Mouse (Mus musculus) urinary bladder, postnatal 4 days (tissue): ENCODE data around the gene Olfr1386.
"Not testable (repeated sequence)": the region's sequence is repeated elsewhere in the genome, so short reads cannot be mapped to it uniquely, and the experiment has no call there.

Experiments used
- DNase-seq, 2 experiments: peaks; one replicate each; pipeline ENCODE4 v3.0.0; 2021 to 2022; ENCODE audit warnings: low spot score in 2 of 2

Olfr1386 gene

DNA sequence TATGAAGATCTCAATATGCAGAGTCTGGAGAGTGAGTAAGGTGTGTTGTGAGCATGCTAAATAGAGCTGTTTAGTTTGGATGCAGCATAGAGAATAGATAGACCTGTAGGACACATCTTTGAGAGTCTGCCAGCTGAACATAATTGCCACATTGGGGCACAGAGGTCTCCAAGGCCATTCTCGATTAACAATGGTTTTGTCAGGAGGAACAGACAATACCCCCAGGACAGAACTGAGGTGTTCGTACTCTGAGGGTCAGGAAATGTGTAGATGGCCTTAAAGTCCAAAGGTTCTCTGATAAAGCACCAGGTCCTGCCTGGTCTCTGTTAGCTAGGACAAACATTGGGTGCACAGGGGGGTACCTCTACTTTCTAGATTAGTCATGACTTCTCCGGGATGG lies at the start of gene Olfr1386:
Gene Olfr1386, plus strand, starts transcription at position 301 of the 400 bp plus-strand sequence.
- DNase-seq: not testable (repeated sequence)

DNA sequence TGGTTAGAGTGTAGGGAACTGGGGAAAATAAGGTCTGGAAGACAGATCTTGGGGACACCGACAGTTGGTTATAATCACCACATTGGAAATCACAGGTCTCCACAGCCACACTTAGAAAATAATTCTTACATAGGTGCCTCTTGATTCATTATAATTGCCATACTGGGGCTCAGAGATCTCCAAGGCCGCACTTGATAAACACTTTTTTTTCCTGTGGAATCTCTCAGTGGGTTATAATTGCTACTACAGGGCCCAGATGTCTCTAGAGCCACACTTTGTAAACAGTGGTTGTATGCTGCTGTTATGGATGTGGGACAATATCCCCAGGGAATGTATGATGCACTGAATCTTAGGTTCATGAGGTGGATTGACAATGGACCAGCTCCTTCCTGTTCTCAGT lies 42.1 kb upstream of the Olfr1386 start, which contains the start of gene Olfr1389:
Gene Olfr1389, plus strand, starts transcription at position 301 of the 400 bp plus-strand sequence.
- DNase-seq: no peak

DNA sequence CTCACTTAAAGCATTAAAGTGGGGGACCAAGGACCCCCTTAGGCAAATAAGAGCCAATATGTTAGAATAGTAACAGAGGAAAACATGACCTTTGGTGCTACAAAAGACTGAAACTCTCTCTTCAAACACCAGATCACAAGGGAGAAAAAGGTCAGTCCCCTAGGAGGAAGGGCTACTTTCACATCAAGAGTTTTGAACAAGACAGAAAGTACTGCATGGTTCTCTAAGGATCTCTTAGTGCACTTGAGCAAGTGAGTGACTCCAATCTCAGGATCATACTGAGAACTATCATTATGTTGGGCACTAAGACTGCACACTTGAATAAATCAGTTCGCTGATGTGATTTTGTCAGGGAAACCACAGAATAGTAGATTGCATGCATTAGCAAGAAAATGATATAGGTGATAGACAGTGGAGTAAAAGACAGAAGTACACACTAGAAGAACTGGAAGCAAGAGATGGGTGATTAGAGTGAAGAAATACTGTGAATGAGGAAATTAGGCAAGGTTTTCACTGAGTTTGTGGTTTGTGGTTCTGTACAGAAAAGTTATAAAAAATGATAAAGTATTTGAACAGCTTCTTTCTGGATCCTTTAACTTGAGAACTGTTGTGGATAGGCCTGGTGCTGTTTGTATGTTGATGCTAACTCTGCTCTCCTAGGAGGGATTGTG lies 39.5 kb upstream of the Olfr1386 start:
- DNase-seq: no peak

DNA sequence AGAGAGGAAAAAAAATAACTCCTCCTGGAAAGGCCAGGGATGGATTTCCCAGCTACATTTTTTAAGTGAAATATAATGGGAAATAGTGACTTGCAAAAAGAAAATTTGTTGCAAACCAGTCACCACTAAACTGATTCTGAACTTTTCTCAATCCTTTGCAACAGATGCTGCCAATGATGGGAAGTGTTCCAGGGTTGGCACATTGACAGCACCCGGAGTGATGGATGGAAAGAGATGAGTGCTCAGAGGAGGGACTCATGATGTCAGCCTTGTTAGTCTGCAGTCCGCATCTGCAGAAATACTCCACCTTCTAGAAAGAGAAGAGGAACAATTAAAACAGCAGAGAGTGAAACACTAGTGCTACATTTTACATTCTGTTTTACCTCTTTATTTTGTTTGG lies 35.2 kb upstream of the Olfr1386 start:
- DNase-seq: no peak

GRCm38 (mm10) chr11:49436411-49436810 lies 28.4 kb upstream of the Olfr1386 start, which contains the start of gene Olfr1388:
Gene Olfr1388 (plus strand): TSS chr11:49436624.
- no peak for DNase-seq

GRCm38 (mm10) chr11:49455043-49455442 lies 9.8 kb upstream of the Olfr1386 start, which contains the start of gene Olfr1387:
Gene Olfr1387 (plus strand): TSS chr11:49455343.
- no peak for DNase-seq

GRCm38 (mm10) chr11:49485973-49486372 lies 21.1 kb downstream of the Olfr1386 start:
- DNase-seq: no peak

GRCm38 (mm10) chr11:49488770-49489169 lies 23.9 kb downstream of the Olfr1386 start, which contains the start of gene Olfr1385:
Gene Olfr1385 (plus strand): TSS chr11:49489070.
- DNase-seq: not testable (repeated sequence)

DNA sequence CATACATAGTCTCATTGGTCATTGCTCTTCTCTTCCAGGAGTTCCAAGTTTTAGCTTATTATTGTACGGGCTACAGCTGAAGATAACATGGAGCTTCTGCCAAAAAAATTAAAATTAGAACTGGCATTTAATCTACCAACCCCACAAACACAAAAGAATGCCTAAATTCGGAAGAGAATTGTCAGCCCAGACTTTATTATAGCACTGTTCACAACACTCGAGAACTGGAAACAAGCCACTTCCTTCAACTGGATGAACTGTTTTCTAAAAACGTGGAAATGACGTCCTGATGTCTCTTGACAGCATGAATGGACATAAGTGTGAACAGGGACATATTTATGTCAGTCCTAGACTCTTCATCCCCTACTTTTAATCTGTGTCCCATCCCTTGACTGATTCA lies 53.2 kb downstream of the Olfr1386 start:
- no peak for DNase-seq

DNA sequence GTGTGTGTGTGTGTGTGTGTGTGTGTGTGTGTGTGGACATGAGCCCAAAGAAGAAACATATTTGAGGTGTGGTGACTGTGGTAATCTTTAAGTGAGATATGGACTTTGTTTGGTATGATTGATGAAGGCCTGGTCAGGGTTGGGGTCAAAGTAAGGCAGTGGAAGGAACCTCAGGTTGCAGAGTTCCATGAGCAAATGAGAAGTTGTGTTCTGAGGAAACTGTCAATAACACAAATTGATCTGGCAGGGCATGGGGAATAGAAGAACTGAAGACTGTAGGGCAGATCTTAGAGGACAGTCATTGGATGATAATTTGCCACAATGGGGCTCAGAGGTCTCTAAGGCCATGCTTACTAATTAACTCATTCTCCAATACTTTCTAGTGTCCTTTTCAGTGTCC lies 54.5 kb downstream of the Olfr1386 start, which contains the start of gene Olfr1383:
Gene Olfr1383, plus strand, starts transcription at position 301 of the 400 bp plus-strand sequence.
- no peak for DNase-seq
